Mouse (Mus musculus) duodenum, adult 2 months (tissue): ENCODE measurements around the gene Olfr441. TPM values are rescaled to one million over a fixed set of nuclear protein-coding genes. Genes with fewer than 3 reads are reported as not detected.

Experiments used
- polyA plus RNA-seq: library from polyadenylated mRNA; depleted of rRNA; stranded (reverse); fragments of >200 nt; gene quantifications from 2 replicates; pipeline ENCODE4 v1.2.3, GENCODE M21; 2012; ENCODE audit warnings: low replicate concordance; rRNA removed

The Olfr441 gene
- polyA plus RNA-seq = not detected in 2 replicates

GRCm38 (mm10) chr6:43106069-43106468 is at the start of gene Olfr441:
Gene Olfr441, plus strand, starts transcription at chr6:43106369.

GRCm38 (mm10) chr6:43146267-43146666 is 40.1 kb downstream of the Olfr441 start, which contains the start of gene Olfr237-ps1:
Gene Olfr237-ps1, plus strand, starts transcription at chr6:43146567.

GRCm38 (mm10) chr6:43162982-43163381 is 56.8 kb downstream of the Olfr441 start, which contains the start of gene Olfr437:
Gene Olfr437, plus strand, starts transcription at chr6:43163282.

Other genes with a start within 250 kb of the Olfr441 start
- gene Olfr448, start 215.9 kb upstream of the Olfr441 start, polyA plus RNA-seq = not detected in 2 replicates
- not detected in 2 replicates for gene Olfr447, start 197.5 kb upstream of the Olfr441 start, polyA plus RNA-seq
- gene Olfr446, start 185.0 kb upstream of the Olfr441 start, polyA plus RNA-seq = not detected in 2 replicates
- gene Olfr444, start 157.3 kb upstream of the Olfr441 start, polyA plus RNA-seq = not detected in 2 replicates
- gene Olfr237-ps1, start 40.2 kb downstream of the Olfr441 start, polyA plus RNA-seq = not detected in 2 replicates
- not detected in 2 replicates for gene Olfr437, start 56.9 kb downstream of the Olfr441 start, polyA plus RNA-seq
- gene Olfr13, start 65.8 kb downstream of the Olfr441 start, polyA plus RNA-seq = not detected in 2 replicates
- gene Olfr435, start 90.8 kb downstream of the Olfr441 start, polyA plus RNA-seq = not detected in 2 replicates
- not detected in 2 replicates for gene Olfr434, start 106.7 kb downstream of the Olfr441 start, polyA plus RNA-seq
- gene Olfr47, start 125.2 kb downstream of the Olfr441 start, polyA plus RNA-seq = not detected in 2 replicates
- 19.4 and 23.1 TPM in 2 replicates for gene Arhgef5, start 159.2 kb downstream of the Olfr441 start, polyA plus RNA-seq
- 0.06 TPM in 1 of 2 replicates, not detected in the other for gene Nobox, start 203.2 kb downstream of the Olfr441 start, polyA plus RNA-seq